Mouse (Mus musculus) embryonic facial prominence, embryonic 15.5 days (tissue): ENCODE measurements around the gene Nup188. TPM values are rescaled to one million over a fixed set of nuclear protein-coding genes. Genes with fewer than 3 reads are reported as not detected.
A peak's percentile ranks its signal among the peaks of the same experiment; 100 is the strongest.

ENCODE experiments used
- ATAC-seq: fragments of 200-750 bp; cut with Nextera tagmentation; 2 replicates; pipeline ENCODE4 v1.8.0; 2017; ENCODE audit warnings: low read depth, moderate TSS enrichment; ENCODE audit not compliant: insufficient number of reproducible peaks, low FRiP score, low TSS enrichment
- H3K27ac ChIP-seq: fragments of 300-500 bp; sonication (generic); replicated peaks from 2 replicates; pipeline ENCODE4 v1.5.1; 2015; ENCODE audit warnings: mild to moderate bottlenecking, inconsistent platforms
- H3K27me3 ChIP-seq: fragments of 300-500 bp; sonication (generic); 2 replicates; pipeline ENCODE4 v1.6.1; 2015; ENCODE audit warnings: inconsistent platforms
- H3K36me3 ChIP-seq: fragments of 300-500 bp; sonication (generic); 2 replicates; pipeline ENCODE4 v1.6.1; 2015; ENCODE audit warnings: mild to moderate bottlenecking, inconsistent platforms
- H3K4me1 ChIP-seq: fragments of 300-500 bp; sonication (generic); 2 replicates; pipeline ENCODE4 v1.6.1; 2015; ENCODE audit warnings: inconsistent platforms
- H3K4me2 ChIP-seq: fragments of 300-500 bp; sonication (generic); replicated peaks from 2 replicates; pipeline ENCODE4 v1.6.1; 2015; ENCODE audit warnings: mild to moderate bottlenecking, inconsistent platforms
- H3K4me3 ChIP-seq: fragments of 300-500 bp; sonication (generic); replicated peaks from 2 replicates; pipeline ENCODE4 v1.5.1; 2015; ENCODE audit warnings: mild to moderate bottlenecking, inconsistent platforms
- H3K9ac ChIP-seq: fragments of 300-500 bp; sonication (generic); 2 replicates; pipeline ENCODE4 v1.6.1; 2015; ENCODE audit warnings: inconsistent platforms
- H3K9me3 ChIP-seq: fragments of 300-500 bp; sonication (generic); replicated peaks from 2 replicates; pipeline ENCODE4 v1.6.1; 2016; ENCODE audit warnings: inconsistent platforms
- WGBS: fragments of 180-500 bp; shearing (Covaris S2); methylation state at CpG from one replicate; pipeline ENCODE4 v1.1.7; 2015; 5-methylcytosine and 5-hydroxymethylcytosine counted together
- microRNA-seq: library from miRNA; unstranded; fragments of <30 nt; microRNA quantifications from one replicate; pipeline ENCODE4, GENCODE M21; 2016; ENCODE audit warnings: borderline number of aligned reads
- polyA plus RNA-seq: library from polyadenylated mRNA; unstranded; fragments of >200 nt; fragmentation: Nextera tagmentation; extraction: Ambion mirVana; gene quantifications from 2 replicates; pipeline ENCODE4 v1.2.1, GENCODE M21; 2015

The Nup188 gene
- polyA plus RNA-seq, 1 experiment from 2014 or later = 34.3 TPM

- no peaks in the 10 kb centered on the region for H3K27me3 ChIP-seq
- H3K4me2 ChIP-seq = peak overlapping the region; percentile 92
- H3K9me3 ChIP-seq = no peaks in the 10 kb centered on the region
- H3K4me1 ChIP-seq = peaks cover 23% of the 10 kb centered on the region
- WGBS = 60% methylated on average over 1 of the region's 1 CpGs
- peaks cover 19% of the 10 kb centered on the region for H3K36me3 ChIP-seq
- H3K27ac ChIP-seq = peak overlapping the region; percentile 90
- H3K9ac ChIP-seq = peak overlapping the region; percentile 55
- H3K4me3 ChIP-seq = peak overlapping the region; percentile 96
- ATAC-seq = no peak
Observed at GRCm38 (mm10) chr2:30393370-30393656, 107.1 kb downstream of the Nup188 start.

Small RNA genes within 50 kb of the gene (microRNA-seq; reads per million reads assigned to microRNA genes)
- not detected for gene Gm47292

Other genes starting within 250 kb of the Nup188 start
- 45.5 and 46.9 TPM in 2 replicates for gene Wdr34, start 237.5 kb upstream of the Nup188 start, polyA plus RNA-seq
- 351 and 370 TPM in 2 replicates for gene Set, start 229.0 kb upstream of the Nup188 start, polyA plus RNA-seq
- 8.2 and 9.5 TPM in 2 replicates for gene Pkn3, start 208.7 kb upstream of the Nup188 start, polyA plus RNA-seq
- gene Zdhhc12, start 192.7 kb upstream of the Nup188 start, polyA plus RNA-seq = 25.2 and 30.0 TPM in 2 replicates
- 9.3 and 10.1 TPM in 2 replicates for gene Zer1, start 161.8 kb upstream of the Nup188 start, polyA plus RNA-seq
- 6.9 and 9.3 TPM in 2 replicates for gene Tbc1d13, start 152.7 kb upstream of the Nup188 start, polyA plus RNA-seq
- 17.7 and 18.9 TPM in 2 replicates for gene Endog, start 114.9 kb upstream of the Nup188 start, polyA plus RNA-seq
- gene Spout1, start 107.9 kb upstream of the Nup188 start, polyA plus RNA-seq = 75.8 and 77.2 TPM in 2 replicates
- 14.7 and 15.5 TPM in 2 replicates for gene Kyat1, start 80.5 kb upstream of the Nup188 start, polyA plus RNA-seq
- 41.1 and 42.9 TPM in 2 replicates for gene Lrrc8a, start 48.7 kb upstream of the Nup188 start, polyA plus RNA-seq
- gene Gm28035, start 45.8 kb upstream of the Nup188 start, polyA plus RNA-seq = 0.09 and 0.16 TPM in 2 replicates
- 5.0 and 6.0 TPM in 2 replicates for gene Phyhd1, start 20.2 kb upstream of the Nup188 start, polyA plus RNA-seq
- gene Gm28038, start 5.4 kb upstream of the Nup188 start, polyA plus RNA-seq = not detected in 2 replicates
- 31.4 and 31.7 TPM in 2 replicates for gene Dolk, start 63 bp upstream of the Nup188 start, polyA plus RNA-seq
- 106 and 114 TPM in 2 replicates for gene Sh3glb2, start 72.9 kb downstream of the Nup188 start, polyA plus RNA-seq
- 21.8 and 22.9 TPM in 2 replicates for gene Miga2, start 77.8 kb downstream of the Nup188 start, polyA plus RNA-seq
- 34.6 and 34.7 TPM in 2 replicates for gene Dolpp1, start 105.9 kb downstream of the Nup188 start, polyA plus RNA-seq
- gene Crat, start 129.4 kb downstream of the Nup188 start, polyA plus RNA-seq = 29.4 and 32.1 TPM in 2 replicates
- gene Ptpa, start 129.6 kb downstream of the Nup188 start, polyA plus RNA-seq = 146 and 154 TPM in 2 replicates
- gene Ier5l, start 187.8 kb downstream of the Nup188 start, polyA plus RNA-seq = 2.2 and 3.0 TPM in 2 replicates